Mouse (Mus musculus) heart, postnatal 0 days (tissue): ENCODE data around the gene Stxbp4. TPM values are rescaled to one million over a fixed set of nuclear protein-coding genes. Genes with fewer than 3 reads are reported as not detected.

Experiments used
- ATAC-seq: fragments of 200-750 bp; cut with Nextera tagmentation; 2 replicates; pipeline ENCODE4 v1.8.0; 2017; ENCODE audit warnings: low read depth, moderate number of reproducible peaks, moderate library complexity; ENCODE audit not compliant: insufficient read depth
- DNase-seq: peaks from one replicate; pipeline ENCODE4 v3.0.0-alpha.2; 2016; ENCODE audit warnings: low spot score
- H3K27ac ChIP-seq: fragments of 300-500 bp; sonication (generic); 2 replicates; pipeline ENCODE4 v1.5.1; 2014; ENCODE audit warnings: low read depth, mild to moderate bottlenecking
- H3K27me3 ChIP-seq: fragments of 300-500 bp; sonication (generic); 2 replicates; pipeline ENCODE4 v1.6.1; 2014; ENCODE audit warnings: low read length, mixed read lengths; ENCODE audit not compliant: control insufficient read depth, insufficient read depth
- H3K36me3 ChIP-seq: fragments of 300-500 bp; sonication (generic); replicated peaks from 2 replicates; pipeline ENCODE4 v1.6.1; 2014; ENCODE audit warnings: low read length, mixed read lengths; ENCODE audit not compliant: control insufficient read depth, insufficient read depth
- H3K4me1 ChIP-seq: fragments of 300-500 bp; sonication (generic); 2 replicates; pipeline ENCODE4 v1.6.1; 2014; ENCODE audit warnings: antibody characterized with exemption; ENCODE audit not compliant: control insufficient read depth, insufficient read depth
- H3K4me2 ChIP-seq: fragments of 300-500 bp; sonication (generic); 2 replicates; pipeline ENCODE4 v1.6.1; 2014; ENCODE audit warnings: low read depth, mild to moderate bottlenecking, low read length, moderate library complexity
- H3K4me3 ChIP-seq: fragments of 300-500 bp; sonication (generic); 2 replicates; pipeline ENCODE4 v1.5.1; 2014; ENCODE audit warnings: low read depth, low read length
- H3K9ac ChIP-seq: fragments of 300-500 bp; sonication (generic); replicated peaks from 2 replicates; pipeline ENCODE4 v1.6.1; 2014; ENCODE audit warnings: low read depth, low read length, mixed read lengths
- H3K9me3 ChIP-seq: fragments of 300-500 bp; sonication (generic); replicated peaks from 2 replicates; pipeline ENCODE4 v1.6.1; 2016; ENCODE audit warnings: low read length; ENCODE audit not compliant: control insufficient read depth
- CTCF ChIP-seq: IDR thresholded peaks from 2 replicates; pipeline ENCODE4 v1.5.1; 2016; ENCODE audit warnings: antibody characterized with exemption, control low read depth, low read depth
- EP300 ChIP-seq: IDR thresholded peaks from 2 replicates; pipeline ENCODE4 v1.6.1; 2016; ENCODE audit warnings: antibody characterized with exemption, low read depth
- WGBS: fragments of 180-500 bp; shearing (Covaris S2); extraction: QIAGEN DNeasy Blood & Tissue Kit; methylation state at CpG from one replicate; pipeline ENCODE4 v1.1.7; 2014; 5-methylcytosine and 5-hydroxymethylcytosine counted together
- polyA plus RNA-seq: library from polyadenylated mRNA; unstranded; fragments of >200 nt; fragmentation: Nextera tagmentation; extraction: Ambion mirVana; gene quantifications from 2 replicates; pipeline ENCODE4 v1.2.1, GENCODE M21; 2015
- total RNA-seq: library from RNA; depleted of rRNA; stranded (reverse); fragments of >200 nt; gene quantifications from 2 replicates; pipeline ENCODE4 v1.2.3, GENCODE M21; 2014; ENCODE audit warnings: low replicate concordance

Gene Stxbp4
- total and polyA plus RNA-seq, 2 experiments from 2014 or later, result 2.9 to 4.7 TPM

DNA sequence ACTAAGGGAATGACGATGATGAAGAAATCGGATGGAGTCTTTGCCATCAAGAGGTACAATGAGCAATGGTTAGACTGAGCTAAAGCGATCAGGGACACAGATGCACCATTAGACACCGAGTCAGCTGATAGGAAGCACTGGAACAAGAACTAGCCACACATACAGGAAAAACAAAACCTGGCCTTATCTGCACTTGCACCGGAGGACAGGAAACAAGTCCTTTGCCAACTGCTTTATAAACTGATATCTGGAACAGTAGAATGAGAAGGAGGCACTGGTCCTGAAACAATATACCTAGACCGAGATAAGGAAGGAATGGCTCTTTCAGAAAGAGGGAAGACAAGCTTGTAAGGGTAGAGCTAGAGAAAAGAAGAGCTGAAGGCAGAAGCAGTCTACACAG, 23.1 kb downstream of the Stxbp4 start:
- Histone ChIP-seq H3K27me3 (no peaks in the 10 kb centered on the region), H3K9ac (no peak overlapping the region), H3K4me3 (no peak overlapping the region), H3K4me2 (no peak overlapping the region), H3K9me3 (no peaks in the 10 kb centered on the region), H3K27ac (no peak overlapping the region), H3K4me1 (no peaks in the 10 kb centered on the region), H3K36me3 (peaks cover 4% of the 10 kb centered on the region; the same call in 1 of the 2 replicates)
- WGBS, result 53% methylated on average over 6 of the region's 6 CpGs
- no peak for DNase-seq
- TF ChIP-seq CTCF, result no peak
- ATAC-seq, result no peak

- Histone ChIP-seq H3K27me3 (no peaks in the 10 kb centered on the region), H3K4me3 (no peak overlapping the region), H3K4me2 (no peak overlapping the region), H3K9ac (no peak overlapping the region), H3K36me3 (peaks cover 1% of the 10 kb centered on the region; the same call in 1 of the 2 replicates), H3K4me1 (no peaks in the 10 kb centered on the region), H3K9me3 (no peaks in the 10 kb centered on the region), H3K27ac (no peak overlapping the region)
- ATAC-seq, result no peak
- TF ChIP-seq EP300 (no peak), CTCF (no peak)
- DNase-seq, result no peak
Measured at GRCm38 (mm10) chr11:90612118-90612517, 25.8 kb downstream of the Stxbp4 start.

DNA sequence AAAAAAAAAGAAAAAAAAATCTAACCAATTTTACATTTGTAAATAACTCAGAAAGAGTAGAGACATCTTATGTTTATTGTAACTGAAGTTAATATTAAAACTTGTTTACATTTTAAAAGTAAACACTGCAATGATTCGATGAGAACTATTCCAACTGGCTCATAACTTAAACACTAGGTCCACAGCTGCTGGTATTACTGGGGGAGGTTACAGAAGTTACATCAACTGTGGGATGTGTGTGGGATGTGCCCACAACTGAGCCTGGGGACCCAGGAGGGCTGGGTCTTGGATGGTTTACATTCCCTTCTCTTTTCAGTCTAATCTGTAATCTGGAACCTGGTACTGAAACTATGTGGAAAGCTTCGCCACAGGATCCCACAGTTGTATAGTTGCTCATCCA, 34.8 kb downstream of the Stxbp4 start:
- 86% methylated on average over 2 of the region's 2 CpGs for WGBS
- Histone ChIP-seq H3K9ac (no peak overlapping the region), H3K9me3 (no peaks in the 10 kb centered on the region), H3K27ac (no peak overlapping the region), H3K36me3 (peaks cover 23% of the 10 kb centered on the region), H3K4me1 (no peaks in the 10 kb centered on the region), H3K4me2 (no peak overlapping the region), H3K4me3 (no peak overlapping the region), H3K27me3 (no peaks in the 10 kb centered on the region)
- no peak for TF ChIP-seq EP300
- no peak for TF ChIP-seq CTCF
- DNase-seq (no peak), ATAC-seq (no peak)

DNA sequence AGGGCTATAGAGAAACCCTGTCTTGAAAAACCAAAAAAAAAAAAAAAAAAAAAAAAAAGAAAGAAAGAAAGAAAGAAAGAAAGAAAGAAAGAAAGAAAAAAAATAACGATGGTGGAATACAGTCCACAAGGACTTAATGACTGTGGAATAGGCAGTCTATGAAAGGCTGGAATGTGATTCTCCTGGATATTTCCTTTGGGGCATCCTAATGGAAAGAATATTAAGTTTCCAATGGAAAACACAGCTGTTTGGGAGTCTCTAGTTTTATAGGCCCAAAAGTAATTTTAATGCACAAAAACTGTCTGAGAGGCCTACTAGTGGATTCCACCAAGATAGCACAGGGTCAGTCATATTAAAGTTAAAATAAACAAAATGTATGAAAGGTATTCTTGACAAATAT, 42.1 kb downstream of the Stxbp4 start:
- Histone ChIP-seq H3K27ac (no peak overlapping the region), H3K36me3 (0 out of 2 replicates have a peak, but pooled peaks cover 12% of the 10 kb centered on the region), H3K4me3 (no peak overlapping the region), H3K9me3 (no peaks in the 10 kb centered on the region), H3K9ac (no peak overlapping the region), H3K27me3 (no peaks in the 10 kb centered on the region), H3K4me1 (no peaks in the 10 kb centered on the region), H3K4me2 (no peak overlapping the region)
- ATAC-seq, result no peak
- no peak for DNase-seq
- no peak for TF ChIP-seq CTCF
- TF ChIP-seq EP300, result no peak
- 83% methylated on average over 1 of the region's 1 CpGs for WGBS

DNA sequence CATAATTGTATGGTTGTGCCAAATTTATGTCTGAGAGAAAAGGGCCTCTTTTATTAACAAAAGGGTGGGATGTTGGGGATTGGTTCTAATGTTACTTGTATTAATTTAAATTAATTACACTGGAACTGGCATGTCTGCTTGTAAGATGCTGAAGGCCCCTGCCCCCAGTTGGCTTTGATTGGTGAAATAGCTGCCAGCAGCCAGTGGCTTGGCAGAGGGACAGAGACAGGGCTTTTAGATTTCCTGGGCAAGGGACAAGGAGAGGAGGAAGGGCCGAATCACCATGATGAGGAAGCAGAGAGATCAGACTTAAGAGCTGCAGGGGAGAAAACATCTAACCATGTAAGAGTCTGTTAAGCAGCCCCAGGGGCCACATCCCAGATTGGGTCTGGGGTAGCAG, 46.9 kb downstream of the Stxbp4 start:
- Histone ChIP-seq H3K4me2 (no peak overlapping the region), H3K27me3 (no peaks in the 10 kb centered on the region), H3K9me3 (no peaks in the 10 kb centered on the region), H3K4me3 (no peak overlapping the region), H3K36me3 (0 out of 2 replicates have a peak, but pooled peaks cover 3% of the 10 kb centered on the region), H3K4me1 (no peaks in the 10 kb centered on the region), H3K9ac (no peak overlapping the region), H3K27ac (no peak overlapping the region)
- ATAC-seq, result no peak
- TF ChIP-seq EP300, result no peak
- TF ChIP-seq CTCF, result no peak
- no peak for DNase-seq
- WGBS, result 67% methylated on average over 1 of the region's 1 CpGs

GRCm38 (mm10) chr11:90586203-90586602, 51.7 kb downstream of the Stxbp4 start:
- no peaks in the 10 kb centered on the region for H3K27me3 ChIP-seq
- no peak for TF ChIP-seq CTCF
- TF ChIP-seq EP300, result no peak
- no peak overlapping the region for H3K4me3 ChIP-seq
- no peaks in the 10 kb centered on the region for H3K4me1 ChIP-seq
- ATAC-seq, result no peak
- no peak overlapping the region for H3K4me2 ChIP-seq
- DNase-seq, result no peak
- no peak overlapping the region for H3K9ac ChIP-seq
- WGBS, result 83% methylated on average over 8 of the region's 8 CpGs
- no peaks in the 10 kb centered on the region for H3K9me3 ChIP-seq
- H3K36me3 ChIP-seq, result 0 out of 2 replicates have a peak, but pooled peaks cover 5% of the 10 kb centered on the region
- no peak overlapping the region for H3K27ac ChIP-seq
